Mouse (Mus musculus) midbrain, embryonic 16.5 days (tissue): ENCODE measurements around the gene Gpcpd1. TPM values are rescaled to one million over a fixed set of nuclear protein-coding genes. Genes with fewer than 3 reads are reported as not detected.

Source experiments
- ATAC-seq: fragments of 200-750 bp; cut with Nextera tagmentation; 2 replicates; pipeline ENCODE4 v1.8.0; 2017; ENCODE audit warnings: moderate TSS enrichment
- H3K27ac ChIP-seq: fragments of 300-500 bp; sonication (generic); 2 replicates; pipeline ENCODE4 v1.5.1; 2014; ENCODE audit warnings: mild to moderate bottlenecking, low read length, mixed read lengths
- H3K27me3 ChIP-seq: fragments of 300-500 bp; sonication (generic); 2 replicates; pipeline ENCODE4 v1.6.1; 2014; ENCODE audit warnings: low read depth, low read length, mixed read lengths; ENCODE audit not compliant: control insufficient read depth, insufficient read depth
- H3K36me3 ChIP-seq: fragments of 300-500 bp; sonication (generic); 2 replicates; pipeline ENCODE4 v1.6.1; 2014; ENCODE audit warnings: mild to moderate bottlenecking, low read length, moderate library complexity, mixed read lengths; ENCODE audit not compliant: control insufficient read depth, insufficient read depth
- H3K4me1 ChIP-seq: fragments of 300-500 bp; sonication (generic); 2 replicates; pipeline ENCODE4 v1.6.1; 2014; ENCODE audit warnings: mild to moderate bottlenecking, low read length, mixed read lengths; ENCODE audit not compliant: control insufficient read depth, insufficient read depth
- H3K4me2 ChIP-seq: fragments of 300-500 bp; sonication (generic); 2 replicates; pipeline ENCODE4 v1.6.1; 2014; ENCODE audit warnings: mild to moderate bottlenecking, low read length, mixed read lengths
- H3K4me3 ChIP-seq: fragments of 300-500 bp; sonication (generic); 2 replicates; pipeline ENCODE4 v1.5.1; 2014; ENCODE audit warnings: low read depth, mild to moderate bottlenecking, low read length, moderate library complexity, mixed read lengths
- H3K9ac ChIP-seq: fragments of 300-500 bp; sonication (generic); 2 replicates; pipeline ENCODE4 v1.6.1; 2014; ENCODE audit warnings: low read depth, low read length, mixed read lengths
- H3K9me3 ChIP-seq: fragments of 300-500 bp; sonication (generic); replicated peaks from 2 replicates; pipeline ENCODE4 v1.6.1; 2014; ENCODE audit warnings: mild to moderate bottlenecking, low read length, mixed read lengths; ENCODE audit not compliant: control insufficient read depth, poor library complexity, severe bottlenecking
- WGBS: fragments of 180-500 bp; shearing (Covaris S2); extraction: QIAGEN DNeasy Blood & Tissue Kit; methylation state at CpG from one replicate; pipeline ENCODE4 v1.1.7; 2014; 5-methylcytosine and 5-hydroxymethylcytosine counted together
- polyA plus RNA-seq: library from polyadenylated mRNA; unstranded; fragments of >200 nt; fragmentation: Nextera tagmentation; extraction: Ambion mirVana; gene quantifications from 2 replicates; pipeline ENCODE4 v1.2.1, GENCODE M21; 2015

Gene Gpcpd1
- polyA plus RNA-seq, 1 experiment from 2014 or later: 77.5 TPM

DNA sequence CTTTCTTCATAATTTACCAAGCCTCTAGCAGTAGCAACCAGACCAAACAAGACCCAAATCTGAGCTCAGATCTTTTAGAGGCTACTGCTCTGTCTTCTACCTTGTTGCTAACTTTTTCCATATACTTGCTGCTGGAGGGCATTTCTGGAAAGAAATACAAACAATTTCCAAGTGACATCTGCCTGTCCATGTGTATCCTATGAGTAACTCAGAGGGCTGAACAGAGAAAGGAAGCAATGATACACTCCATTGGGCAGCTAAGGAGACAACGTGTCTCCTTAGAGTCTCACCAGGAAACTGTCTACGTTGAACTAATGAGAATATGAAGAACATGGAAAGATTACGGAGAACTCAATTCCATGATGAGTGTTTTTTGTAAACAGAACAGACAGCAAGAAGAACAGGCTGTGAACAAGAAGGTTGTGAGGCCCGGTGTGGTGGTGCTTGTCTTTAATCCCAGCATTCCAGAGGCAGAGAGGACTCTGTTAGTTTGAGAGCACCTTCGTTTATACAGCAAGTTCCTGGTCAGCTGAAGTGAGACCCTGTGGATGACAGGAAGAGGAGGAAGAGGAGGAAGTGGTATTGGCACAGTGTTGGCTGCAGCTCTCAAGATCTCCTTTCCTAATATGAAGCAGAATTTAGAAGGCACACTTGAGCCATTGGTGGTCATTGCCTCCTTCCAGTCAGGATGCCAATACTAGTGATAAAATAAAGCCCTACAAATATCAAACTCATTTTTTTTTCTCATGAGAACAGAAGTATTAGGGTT, 18.4 kb upstream of the Gpcpd1 start:
- H3K36me3 ChIP-seq: no peaks in the 10 kb centered on the region
- ATAC-seq: no peak
- 80% methylated on average over 5 of the region's 5 CpGs for WGBS
- H3K9ac ChIP-seq: no peak overlapping the region
- H3K9me3 ChIP-seq: no peaks in the 10 kb centered on the region; the same call in 1 of the 2 replicates
- no peak overlapping the region for H3K4me2 ChIP-seq
- no peak overlapping the region for H3K27ac ChIP-seq
- H3K27me3 ChIP-seq: no peaks in the 10 kb centered on the region
- H3K4me3 ChIP-seq: no peak overlapping the region
- H3K4me1 ChIP-seq: 0 out of 2 replicates have a peak, but pooled peaks cover 5% of the 10 kb centered on the region

DNA sequence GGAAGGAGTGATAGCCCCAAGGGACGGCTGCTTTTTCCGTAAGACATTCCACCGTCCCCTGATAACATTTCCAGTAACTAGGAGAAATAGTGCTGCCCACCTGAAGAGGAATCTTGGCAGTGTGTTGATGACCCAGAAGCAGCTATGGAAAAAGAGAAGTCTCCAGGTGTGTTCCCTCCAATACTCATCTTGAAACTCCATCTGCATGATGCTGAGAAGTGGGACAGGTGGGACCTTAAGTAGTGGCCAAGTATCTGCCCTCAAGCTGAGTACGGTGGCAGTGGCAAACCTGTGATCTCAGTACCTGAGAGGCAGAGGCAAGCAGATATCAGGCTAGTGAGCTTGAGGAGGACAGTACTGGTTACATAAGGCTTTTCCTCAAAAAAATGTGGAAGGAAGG, 17.4 kb upstream of the Gpcpd1 start:
- Histone ChIP-seq H3K27ac (no peak overlapping the region), H3K4me2 (no peak overlapping the region), H3K9me3 (no peaks in the 10 kb centered on the region), H3K4me1 (0 out of 2 replicates have a peak, but pooled peaks cover 5% of the 10 kb centered on the region), H3K36me3 (no peaks in the 10 kb centered on the region), H3K9ac (no peak overlapping the region), H3K27me3 (no peaks in the 10 kb centered on the region), H3K4me3 (no peak overlapping the region)
- 93% methylated on average over 4 of the region's 4 CpGs for WGBS
- ATAC-seq: no peak

DNA sequence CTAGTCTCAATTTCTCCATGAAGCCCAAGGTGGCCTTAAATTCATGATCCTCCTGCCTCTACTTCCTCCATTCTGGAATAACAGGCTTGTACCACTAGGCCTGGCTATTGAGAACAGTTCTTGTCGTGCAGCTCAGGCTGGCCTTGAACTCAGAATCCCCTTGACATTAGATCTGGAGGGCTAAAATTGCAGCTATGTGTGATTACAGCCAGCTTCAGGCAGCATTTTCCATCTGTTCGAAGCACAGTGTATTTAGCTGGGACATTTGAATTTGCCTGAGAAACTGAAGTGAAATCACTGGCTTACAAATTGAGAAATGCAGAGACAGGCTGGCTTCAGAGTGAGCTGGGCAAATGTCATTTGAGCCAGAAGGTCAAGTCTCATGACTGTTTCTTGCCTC, 16.2 kb upstream of the Gpcpd1 start:
- ATAC-seq: no peak
- no peak overlapping the region for H3K4me3 ChIP-seq
- no peaks in the 10 kb centered on the region for H3K27me3 ChIP-seq
- no peak overlapping the region for H3K27ac ChIP-seq
- H3K4me2 ChIP-seq: no peak overlapping the region
- H3K4me1 ChIP-seq: 0 out of 2 replicates have a peak, but pooled peaks cover 5% of the 10 kb centered on the region
- H3K9me3 ChIP-seq: no peaks in the 10 kb centered on the region
- H3K36me3 ChIP-seq: no peaks in the 10 kb centered on the region
- 75% methylated on average over 2 of the region's 2 CpGs for WGBS
- H3K9ac ChIP-seq: no peak overlapping the region

DNA sequence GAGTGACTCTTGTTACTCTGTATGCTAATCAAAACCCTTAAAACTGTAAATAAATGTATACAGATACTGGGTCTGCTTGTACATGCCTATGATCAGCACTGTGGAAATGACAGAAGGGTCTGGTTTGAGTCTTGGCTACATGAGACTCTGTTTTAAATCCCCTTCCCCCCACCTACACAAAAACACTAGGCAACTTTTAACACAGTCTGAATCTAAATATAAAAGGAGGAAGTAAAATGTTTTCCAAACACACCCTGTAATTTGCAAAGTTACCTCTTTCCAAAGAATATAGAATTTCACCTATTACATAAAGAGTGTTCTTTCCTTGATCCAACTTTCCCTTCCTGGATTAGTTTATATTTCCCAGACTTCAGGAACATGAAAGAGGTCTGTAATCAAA, 14.2 kb upstream of the Gpcpd1 start:
- H3K9ac ChIP-seq: no peak overlapping the region
- no peaks in the 10 kb centered on the region for H3K9me3 ChIP-seq
- ATAC-seq: no peak
- no peaks in the 10 kb centered on the region for H3K27me3 ChIP-seq
- H3K4me3 ChIP-seq: no peak overlapping the region
- no peak overlapping the region for H3K27ac ChIP-seq
- no peaks in the 10 kb centered on the region for H3K4me1 ChIP-seq
- no peaks in the 10 kb centered on the region for H3K36me3 ChIP-seq
- no peak overlapping the region for H3K4me2 ChIP-seq

DNA sequence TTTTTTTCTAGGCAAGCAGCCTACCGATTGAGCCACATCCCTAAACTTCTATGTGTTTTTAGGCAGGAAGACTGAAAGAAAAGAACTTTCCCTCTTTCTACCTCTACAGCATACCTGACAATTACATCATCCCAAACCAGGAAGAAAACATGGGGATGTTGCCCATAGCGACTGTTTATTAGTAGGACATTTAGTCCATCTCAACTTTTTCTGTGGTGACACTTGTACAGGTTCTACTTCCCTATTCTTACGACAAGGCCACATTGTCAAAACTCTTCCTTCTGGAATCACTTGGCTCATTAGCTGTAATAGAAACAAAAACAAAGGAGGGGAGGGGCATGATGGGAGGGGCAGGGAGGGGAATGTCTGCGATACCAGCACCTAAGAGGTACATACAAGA, 12.6 kb upstream of the Gpcpd1 start:
- Histone ChIP-seq H3K9me3 (no peaks in the 10 kb centered on the region), H3K4me1 (no peaks in the 10 kb centered on the region), H3K27me3 (no peaks in the 10 kb centered on the region), H3K4me3 (no peak overlapping the region), H3K27ac (no peak overlapping the region), H3K9ac (no peak overlapping the region), H3K36me3 (no peaks in the 10 kb centered on the region), H3K4me2 (no peak overlapping the region)
- WGBS: 91% methylated on average over 4 of the region's 4 CpGs
- ATAC-seq: no peak

DNA sequence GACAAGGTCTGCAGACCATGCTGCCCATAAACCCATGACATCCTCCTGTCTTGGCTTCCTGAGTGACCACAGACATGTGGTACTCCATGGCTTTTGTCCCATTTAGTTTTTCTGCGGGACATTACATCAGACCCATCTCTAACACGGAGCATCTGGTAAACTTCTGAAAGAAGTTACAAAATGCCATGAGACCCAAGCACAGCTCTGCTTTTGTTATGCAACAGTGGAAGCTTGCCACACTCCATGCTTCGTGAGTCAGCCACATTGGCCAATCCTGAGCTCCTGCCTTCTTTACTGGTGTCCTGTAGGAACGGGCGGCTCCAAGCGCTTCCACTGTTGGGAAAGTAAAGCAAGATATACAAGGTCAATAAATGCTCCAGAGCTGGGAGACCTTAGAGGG, 11.6 kb upstream of the Gpcpd1 start:
- no peak overlapping the region for H3K4me2 ChIP-seq
- H3K36me3 ChIP-seq: no peaks in the 10 kb centered on the region
- no peak overlapping the region for H3K9ac ChIP-seq
- no peaks in the 10 kb centered on the region for H3K4me1 ChIP-seq
- no peak overlapping the region for H3K4me3 ChIP-seq
- ATAC-seq: no peak
- no peaks in the 10 kb centered on the region for H3K9me3 ChIP-seq
- H3K27me3 ChIP-seq: no peaks in the 10 kb centered on the region
- WGBS: 90% methylated on average over 6 of the region's 6 CpGs
- H3K27ac ChIP-seq: no peak overlapping the region

DNA sequence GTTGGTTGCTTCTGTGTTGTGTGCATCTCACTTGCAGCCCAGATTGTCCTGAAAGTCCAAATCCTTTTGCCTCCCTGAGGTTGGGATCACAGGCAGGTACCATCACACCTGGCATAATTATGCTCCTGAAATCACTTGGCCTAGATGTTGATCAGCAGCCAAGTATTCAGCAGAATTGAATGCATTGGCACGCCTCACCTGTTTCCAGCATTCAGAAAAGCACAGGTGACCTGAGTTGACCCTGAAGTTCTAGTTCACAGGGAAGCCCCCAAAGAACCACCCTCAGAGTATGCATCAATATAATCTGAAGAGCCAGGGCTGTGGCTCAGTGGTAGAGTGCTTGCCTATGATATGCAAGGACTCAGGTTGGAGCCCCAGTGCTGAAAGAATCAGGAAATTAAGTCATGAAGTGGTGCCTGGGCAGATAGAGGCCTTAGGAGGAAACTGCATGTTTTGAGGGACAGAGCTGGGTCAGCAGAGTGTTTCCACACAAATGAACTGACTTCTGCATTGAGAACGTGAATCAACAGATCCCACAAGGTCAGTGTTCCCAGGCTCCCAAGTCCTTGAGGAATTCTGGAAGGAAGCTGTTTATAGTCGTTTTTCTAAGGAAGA, 10.4 kb upstream of the Gpcpd1 start:
- Histone ChIP-seq H3K4me3 (no peak overlapping the region), H3K27ac (no peak overlapping the region), H3K27me3 (no peaks in the 10 kb centered on the region), H3K4me2 (no peak overlapping the region), H3K9ac (no peak overlapping the region), H3K4me1 (no peaks in the 10 kb centered on the region), H3K36me3 (no peaks in the 10 kb centered on the region), H3K9me3 (no peaks in the 10 kb centered on the region)
- ATAC-seq: no peak
- WGBS: 79% methylated on average over 3 of the region's 3 CpGs

DNA sequence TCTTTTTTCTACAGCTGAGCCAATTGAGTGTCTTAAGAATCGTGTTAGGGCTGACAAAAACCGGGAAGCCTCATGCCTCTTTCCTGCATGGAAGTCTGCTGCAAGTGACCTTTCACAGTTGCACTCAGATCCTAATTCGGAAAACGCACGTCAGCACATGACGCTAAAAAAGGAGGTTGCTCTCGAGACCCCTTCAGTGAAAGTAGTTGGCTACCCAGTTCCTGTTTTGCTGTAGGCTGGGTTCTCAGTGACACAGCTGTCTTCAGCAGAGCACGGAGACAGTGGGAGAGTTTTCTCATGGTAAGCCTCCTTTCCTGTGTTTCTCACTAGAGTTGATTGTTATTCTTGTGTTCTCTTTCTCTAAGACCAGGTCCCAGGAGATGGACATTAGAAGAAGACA, 9.7 kb upstream of the Gpcpd1 start:
- 63% methylated on average over 8 of the region's 8 CpGs for WGBS
- no peak overlapping the region for H3K9ac ChIP-seq
- H3K27ac ChIP-seq: no peak overlapping the region
- no peak overlapping the region for H3K4me3 ChIP-seq
- H3K9me3 ChIP-seq: no peaks in the 10 kb centered on the region
- no peaks in the 10 kb centered on the region for H3K27me3 ChIP-seq
- H3K4me2 ChIP-seq: no peak overlapping the region
- no peaks in the 10 kb centered on the region for H3K4me1 ChIP-seq
- H3K36me3 ChIP-seq: no peaks in the 10 kb centered on the region
- no peak for ATAC-seq

DNA sequence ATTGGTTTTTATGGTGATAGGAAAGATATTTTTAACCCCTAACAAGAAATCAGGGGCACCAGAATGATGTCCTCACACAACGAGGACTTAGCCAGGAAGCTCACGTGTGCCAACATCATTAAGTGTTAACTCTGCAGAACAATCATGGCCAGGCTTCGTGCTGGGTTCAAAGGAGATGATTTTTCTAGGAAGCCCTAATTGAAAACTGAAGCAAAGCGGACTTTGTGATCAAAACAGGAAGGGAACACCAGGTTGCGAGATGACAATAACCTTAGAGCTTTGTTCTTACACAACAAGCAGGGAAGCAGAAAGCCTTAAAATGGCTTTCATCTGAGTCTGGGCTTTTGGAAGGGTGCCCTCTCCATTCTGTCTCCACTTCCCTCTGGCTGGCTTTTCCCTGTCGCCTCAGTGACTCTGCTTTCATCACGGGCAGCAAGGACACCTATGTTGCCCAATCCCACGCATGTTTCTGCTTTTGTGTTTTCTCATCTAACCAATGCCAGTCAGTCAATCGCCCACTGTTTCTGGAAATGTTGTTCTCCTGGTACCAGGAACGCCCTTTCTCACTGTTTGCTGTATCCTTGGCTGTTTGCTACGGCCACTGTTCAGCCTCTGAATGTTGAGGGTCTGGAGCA, 8.2 kb upstream of the Gpcpd1 start:
- no peak overlapping the region for H3K9ac ChIP-seq
- H3K9me3 ChIP-seq: no peaks in the 10 kb centered on the region
- no peak for ATAC-seq
- 76% methylated on average over 11 of the region's 11 CpGs for WGBS
- no peaks in the 10 kb centered on the region for H3K4me1 ChIP-seq
- H3K4me2 ChIP-seq: no peak overlapping the region
- no peak overlapping the region for H3K27ac ChIP-seq
- no peaks in the 10 kb centered on the region for H3K27me3 ChIP-seq
- H3K36me3 ChIP-seq: no peaks in the 10 kb centered on the region
- H3K4me3 ChIP-seq: no peak overlapping the region
